ENCODE assay signal across 29 mouse cellular contexts in the genomic region with DNA sequence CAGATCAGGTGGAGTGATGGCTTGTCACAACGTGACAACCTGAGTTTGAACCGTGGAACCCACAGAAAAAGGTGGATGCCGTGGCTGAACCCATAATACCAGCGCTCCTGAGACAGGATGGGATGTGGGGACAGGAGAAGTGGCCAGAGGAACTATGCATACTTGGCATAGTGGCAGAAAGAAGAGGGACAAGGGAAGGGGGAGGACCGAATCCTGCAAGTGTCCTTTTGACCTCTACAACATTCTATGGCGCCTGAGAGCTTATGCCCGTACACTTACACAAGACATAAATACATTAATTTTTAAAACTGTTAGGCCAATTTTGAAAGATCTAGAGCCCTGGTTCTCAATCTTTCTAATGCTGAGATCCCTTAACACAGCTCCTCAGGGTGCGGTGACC.
DNase-seq lines count a peak whose midpoint lies in the region; ATAC-seq and TF ChIP-seq lines count a peak whose summit lies in the region.
"Had no signal": no experiment of that assay in that cellular context is flagged by ENCODE, and none has a peak within 500 bp of the region (broad histone marks: within the 10 kb centered on the region; RNA-seq: fewer than 3 reads in every experiment).

No protein-coding gene starts in this region.

- no peak for TF ChIP-seq EP300 in heart, adult 2 months (IDR thresholded peaks at IDR 0.05; ENCODE audit: insufficient read depth, low read depth, low read length)

- peaks cover 45% of the 10 kb centered on the region for H3K4me1 ChIP-seq in heart, embryonic 13.5 days
- peaks cover 29% of the 10 kb centered on the region for H3K4me1 ChIP-seq in heart, embryonic 16.5 days (ENCODE audit: control insufficient read depth, insufficient read depth, low read length)
- peaks cover 4% of the 10 kb centered on the region; the same call in 1 of the 2 replicates for H3K4me1 ChIP-seq in heart, adult 2 months (ENCODE audit: control insufficient read depth, insufficient read depth, low read length)
- H3K4me1 ChIP-seq in limb, embryonic 10.5 days = 0 out of 2 replicates have a peak, but pooled peaks cover 2% of the 10 kb centered on the region
- H3K4me1 ChIP-seq: forebrain, embryonic 12.5 days had no signal

- peaks cover 22% of the 10 kb centered on the region for H3K36me3 ChIP-seq in heart, embryonic 13.5 days
- no peaks in the 10 kb centered on the region for H3K36me3 ChIP-seq in heart, embryonic 16.5 days (ENCODE audit: control insufficient read depth, insufficient read depth)
- H3K36me3 ChIP-seq in heart, adult 2 months (ENCODE audit: control insufficient read depth, insufficient read depth, low read length) = peaks cover 2% of the 10 kb centered on the region
- H3K36me3 ChIP-seq in limb, embryonic 10.5 days = peaks cover 3% of the 10 kb centered on the region
- H3K36me3 ChIP-seq: G1E had no signal

- no peaks in the 10 kb centered on the region for H3K27me3 ChIP-seq in heart, embryonic 13.5 days (replicated peaks)
- H3K27me3 ChIP-seq in heart, embryonic 16.5 days (ENCODE audit: control insufficient read depth, insufficient read depth, low read length) = no peaks in the 10 kb centered on the region
- no peaks in the 10 kb centered on the region for H3K27me3 ChIP-seq in heart, adult 2 months (ENCODE audit: control insufficient read depth, insufficient read depth, low read length)
- no peaks in the 10 kb centered on the region for H3K27me3 ChIP-seq in limb, embryonic 10.5 days (ENCODE audit: low read depth, poor library complexity, severe bottlenecking)
- H3K27me3 ChIP-seq: CH12.LX; embryonic facial prominence, embryonic 13.5 days; embryonic facial prominence, embryonic 15.5 days; forebrain, embryonic 12.5 days; Patski had no signal

- H3K27ac ChIP-seq in heart, embryonic 13.5 days (replicated peaks) = peak overlapping the region; percentile 31
- peak overlapping the region; percentile 43 for H3K27ac ChIP-seq in heart, embryonic 16.5 days (ENCODE audit: low read length)
- no peak overlapping the region for H3K27ac ChIP-seq in heart, adult 2 months
- no peak overlapping the region for H3K27ac ChIP-seq in limb, embryonic 10.5 days
- H3K27ac ChIP-seq: embryonic facial prominence, embryonic 13.5 days; embryonic facial prominence, embryonic 15.5 days; forebrain, embryonic 10.5 days; forebrain, embryonic 12.5 days had no signal

- intact Hi-C loops in heart, postnatal 36 days (cut with DNase I) = no loop called here
- intact Hi-C loops in heart, postnatal 25 days (cut with DNase I) = no loop called here
- intact Hi-C loops in heart, adult 2 months (cut with DNase I) = no loop called here

- H3K9me3 ChIP-seq in heart, embryonic 13.5 days = no peaks in the 10 kb centered on the region
- H3K9me3 ChIP-seq in heart, embryonic 16.5 days (replicated peaks; ENCODE audit: control insufficient read depth, low read length) = no peaks in the 10 kb centered on the region
- no peaks in the 10 kb centered on the region for H3K9me3 ChIP-seq in limb, embryonic 10.5 days (replicated peaks)
- H3K9me3 ChIP-seq: embryonic facial prominence, embryonic 13.5 days; embryonic facial prominence, embryonic 15.5 days; forebrain, embryonic 10.5 days; forebrain, embryonic 12.5 days; G1E had no signal

- H3K4me3 ChIP-seq in heart, embryonic 13.5 days = no peak overlapping the region
- H3K4me3 ChIP-seq in heart, embryonic 16.5 days (ENCODE audit: low read length) = no peak overlapping the region
- H3K4me3 ChIP-seq in heart, adult 2 months = no peak overlapping the region
- H3K4me3 ChIP-seq in limb, embryonic 10.5 days = no peak overlapping the region
- H3K4me3 ChIP-seq: embryonic facial prominence, embryonic 13.5 days; embryonic facial prominence, embryonic 15.5 days; erythroblast, embryonic 14.5 days; forebrain, embryonic 10.5 days; forebrain, embryonic 12.5 days had no signal

- WGBS in heart, embryonic 13.5 days = 66% methylated on average over 8 of the region's 8 CpGs
- WGBS in heart, embryonic 16.5 days = 72% methylated on average over 8 of the region's 8 CpGs
- WGBS in heart, adult 2 months = 71% methylated on average over 8 of the region's 8 CpGs
- WGBS in limb, embryonic 10.5 days = 92% methylated on average over 8 of the region's 8 CpGs

- TF ChIP-seq CTCF in heart, adult 2 months (IDR thresholded peaks at IDR 0.05) = no peak

- peak; percentile 72 for DNase-seq in heart, adult 11 months
- DNase-seq in heart, postnatal 36 days = no peak
- no peak for DNase-seq in heart, postnatal 25 days (ENCODE audit: low spot score)
- DNase-seq in heart, adult 2 months = no peak
- DNase-seq in limb, embryonic 10.5 days (ENCODE audit: low spot score) = peak; percentile 10
- DNase-seq: adrenal gland, adult 2 months; adrenal gland, postnatal 10 days; adrenal gland, postnatal 25 days; B cell, adult 2 months; cerebellum, adult 11 months; cerebellum, adult 18-20 months; cerebellum, adult 8-10 months; cerebellum, adult 9-11 months; cerebellum, postnatal 14 days; cerebellum, postnatal 36 days; embryo, embryonic 11 days had no signal

- H3K9ac ChIP-seq in heart, embryonic 13.5 days = no peak overlapping the region
- no peak overlapping the region for H3K9ac ChIP-seq in heart, embryonic 16.5 days (ENCODE audit: low read length)
- no peak overlapping the region for H3K9ac ChIP-seq in heart, adult 2 months (ENCODE audit: low read depth, low read length)
- H3K9ac ChIP-seq: embryonic facial prominence, embryonic 13.5 days; embryonic facial prominence, embryonic 15.5 days; forebrain, embryonic 12.5 days had no signal

- no peak for TF ChIP-seq POLR2A in heart, adult 2 months (IDR thresholded peaks at IDR 0.05; ENCODE audit: insufficient read depth, low read depth, low read length)

- ATAC-seq in heart, embryonic 13.5 days (ENCODE audit: extremely low read depth, insufficient number of reproducible peaks, low FRiP score, low TSS enrichment) = no peak
- ATAC-seq in heart, embryonic 16.5 days (replicated peaks; ENCODE audit: extremely low read depth, insufficient read depth, low FRiP score) = peak; percentile 74
- ATAC-seq: activated CD4-positive, CD25-positive, alpha-beta regulatory T cell, adult 4 months; CD4-positive, CD25-positive, alpha-beta regulatory T cell, adult 4 months; forebrain, embryonic 14.5 days; Patski had no signal

- H3K4me2 ChIP-seq in heart, embryonic 13.5 days = no peak overlapping the region
- no peak overlapping the region for H3K4me2 ChIP-seq in heart, embryonic 16.5 days (ENCODE audit: low read depth, low read length)
- H3K4me2 ChIP-seq: embryonic facial prominence, embryonic 13.5 days; embryonic facial prominence, embryonic 15.5 days; forebrain, embryonic 12.5 days had no signal

- H3K79me2 ChIP-seq in heart, adult 2 months (replicated peaks; ENCODE audit: control insufficient read depth, insufficient read depth, low read length) = no peaks in the 10 kb centered on the region; the same call in 1 of the 2 replicates

Comparison
In these comparisons a context has a peak if more than half of its experiments do, and no peak if none do; other contexts are left out.
1. DNase-seq: peak in heart, adult 11 months (single experiment) and limb, embryonic 10.5 days (single experiment); none in heart, postnatal 36 days (0 of 2), heart, postnatal 25 days (single experiment) and heart, adult 2 months (0 of 2).
2. H3K27ac ChIP-seq: peak in heart, embryonic 13.5 days (single experiment) and heart, embryonic 16.5 days (single experiment); none in heart, adult 2 months (single experiment) and limb, embryonic 10.5 days (single experiment).